Comparison of ENCODE assay signal across 8 mouse cellular contexts in the genomic region with DNA sequence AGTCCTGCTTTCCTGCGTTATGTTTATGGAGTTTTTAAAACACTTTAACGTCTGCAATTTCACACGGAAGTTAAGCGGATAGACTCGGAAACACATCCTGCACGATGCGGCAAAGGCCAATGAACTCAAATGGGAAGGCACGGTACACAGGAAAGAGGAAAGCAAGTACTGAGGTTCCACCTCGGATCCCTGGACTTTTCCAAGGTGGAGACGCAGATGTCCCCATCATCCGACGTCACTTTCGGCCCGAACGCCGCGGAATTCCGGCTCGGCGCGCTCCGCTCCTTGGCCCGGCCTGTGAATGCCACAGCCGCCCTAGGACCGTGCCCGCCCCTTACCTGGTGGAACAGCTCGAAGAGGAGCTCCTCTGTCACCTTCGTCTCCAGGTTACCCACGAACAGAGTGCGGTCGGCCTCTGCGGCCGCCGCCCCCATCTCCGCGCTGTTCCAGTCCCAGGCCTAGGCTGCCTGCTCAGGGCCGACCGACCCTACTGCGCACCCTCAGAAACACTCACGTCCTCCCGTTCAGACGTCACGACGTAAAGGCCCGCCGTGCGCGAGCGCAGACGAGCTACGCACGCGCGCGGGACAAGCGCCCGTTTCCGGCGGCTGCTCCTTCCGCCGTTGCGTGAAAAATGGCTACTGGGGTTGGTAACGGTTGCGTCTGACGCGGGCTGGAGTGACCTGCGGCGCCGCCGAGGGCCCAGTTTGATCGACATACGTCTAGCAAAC. TPM values are rescaled to one million over a fixed set of nuclear protein-coding genes. Genes with fewer than 3 reads are reported as not detected.
DNase-seq lines count a peak whose midpoint lies in the region; ATAC-seq and TF ChIP-seq lines count a peak whose summit lies in the region.

Gene Rbm7 (minus strand): TSS at position 483 of the 731 bp plus-strand sequence.
Gene Gm5617 (plus strand): TSS at position 626 of the 731 bp plus-strand sequence.

- CTCF ChIA-PET in Patski (lab: Charles Lee): interaction anchor here (1.1 to 1.2 kb wide), 2 partner anchors 13 to 91 kb away, joined by 3 to 4 read pairs; no protein-coding TSS in a partner anchor

- peaks cover 26% of the 10 kb centered on the region for H3K36me3 ChIP-seq in hindbrain, embryonic 13.5 days

- TF ChIP-seq CTCF in Patski (IDR thresholded peaks at IDR 0.05): no peak

- in situ Hi-C loops in Patski (cut with MboI; ENCODE audit: low pct_unique_long_range_greater_than_20kb): loop anchor here (10.0 kb wide), 1 partner anchor 110 kb away; the partner anchor contains the start of gene Nnmt

- peak within 1 kb of the TSS; percentile 84 for H3K4me2 ChIP-seq in hindbrain, embryonic 13.5 days

- no peak for DNase-seq in Patski (ENCODE audit: low read depth, low spot score)
- peak; percentile 96 to 97 for DNase-seq in cerebellum, postnatal 14 days
- DNase-seq in frontal cortex, postnatal 14 days (ENCODE audit: low spot score in 2 of 2): peak; percentile 92 to 94
- peak; percentile 87 to 91 for DNase-seq in layer of hippocampus, postnatal 25 days (ENCODE audit: extremely low spot score in 1 of 2, low spot score in 1 of 2)
- DNase-seq in lung, postnatal 25 days (ENCODE audit: low spot score): peak; percentile 96
- peak; percentile 95 for DNase-seq in retina, embryonic 14.5 days (ENCODE audit: low spot score)
- peak; percentile 86 to 92 for DNase-seq in urinary bladder, adult 18-20 months (ENCODE audit: low spot score in 2 of 2)

- peak; percentile 99 for ATAC-seq in Patski
- peak; percentile 99 for ATAC-seq in hindbrain, embryonic 13.5 days (ENCODE audit: low FRiP score)

- H3K27ac ChIP-seq in hindbrain, embryonic 13.5 days: peak within 1 kb of the TSS; percentile 97

- H3K9ac ChIP-seq in hindbrain, embryonic 13.5 days: peak within 1 kb of the TSS; percentile 94

- WGBS in hindbrain, embryonic 13.5 days: under 1% methylated on average over 72 of the region's 72 CpGs

- POLR2A ChIA-PET in Patski (lab: Charles Lee): interaction anchor here (1.2 kb wide), 1 partner anchor 110 kb away, joined by 3 read pairs; the partner anchor contains the start of gene Nnmt

- no peaks in the 10 kb centered on the region for H3K9me3 ChIP-seq in hindbrain, embryonic 13.5 days

- peaks cover 19% of the 10 kb centered on the region for H3K4me1 ChIP-seq in hindbrain, embryonic 13.5 days (replicated peaks)

- H3K27me3 ChIP-seq in Patski: no peaks in the 10 kb centered on the region
- no peaks in the 10 kb centered on the region for H3K27me3 ChIP-seq in hindbrain, embryonic 13.5 days

- H3K4me3 ChIP-seq in hindbrain, embryonic 13.5 days: peak within 1 kb of the TSS; percentile 84

RNA-seq across cellular contexts. Expression of gene Rbm7, which starts in this region (rescaled TPM):
- 57.6 TPM for polyA plus RNA-seq in Patski (2021)
- polyA plus RNA-seq in hindbrain, embryonic 13.5 days (2015; fragmentation: Nextera tagmentation; extraction: Ambion mirVana): 85.8 and 93.7 TPM in 2 replicates
- total RNA-seq in layer of hippocampus, postnatal 25 days (2021): 10 to 100 TPM; 37.8 to 38.6 TPM

RNA-seq across cellular contexts. Expression of gene Gm5617, which starts in this region (rescaled TPM):
- 17.0 TPM for polyA plus RNA-seq in Patski (2021)
- polyA plus RNA-seq in hindbrain, embryonic 13.5 days (2015; fragmentation: Nextera tagmentation; extraction: Ambion mirVana): 33.4 and 34.4 TPM in 2 replicates
- 10 to 100 TPM; 11.7 to 14.2 TPM for total RNA-seq in layer of hippocampus, postnatal 25 days (2021)
